Mouse (Mus musculus) spleen, adult 12 weeks (tissue): ENCODE data around the gene Cdkn1c.

Source experiments
- DNase-seq: peaks from one replicate; pipeline ENCODE4 v3.0.0; 2022; ENCODE audit warnings: low spot score

The Cdkn1c gene

GRCm38 (mm10) chr7:143460874-143461273, at the start of gene Cdkn1c:
Gene Cdkn1c (minus strand): TSS chr7:143461050.
- peak; percentile 68 for DNase-seq

DNA sequence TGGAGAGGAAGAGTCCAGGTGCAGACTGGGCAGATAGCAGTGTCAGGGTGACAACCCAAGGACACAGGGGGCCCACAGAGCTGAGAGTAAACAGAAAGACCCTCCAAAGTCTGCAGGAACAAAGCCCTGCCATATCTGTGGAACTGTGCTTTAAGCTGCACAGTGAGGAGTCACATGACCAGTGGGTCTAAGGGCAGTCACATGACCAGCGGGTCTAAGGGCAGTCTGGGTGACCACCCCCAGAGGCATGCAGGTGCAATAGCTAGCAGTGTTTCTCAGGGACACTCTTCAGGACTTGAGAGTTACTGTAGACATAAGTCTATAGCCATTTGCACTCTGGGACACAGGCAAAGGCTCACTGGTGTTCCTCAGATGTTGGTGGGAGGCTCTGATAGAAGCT, 48.7 kb upstream of the Cdkn1c start:
- DNase-seq, result no peak

DNA sequence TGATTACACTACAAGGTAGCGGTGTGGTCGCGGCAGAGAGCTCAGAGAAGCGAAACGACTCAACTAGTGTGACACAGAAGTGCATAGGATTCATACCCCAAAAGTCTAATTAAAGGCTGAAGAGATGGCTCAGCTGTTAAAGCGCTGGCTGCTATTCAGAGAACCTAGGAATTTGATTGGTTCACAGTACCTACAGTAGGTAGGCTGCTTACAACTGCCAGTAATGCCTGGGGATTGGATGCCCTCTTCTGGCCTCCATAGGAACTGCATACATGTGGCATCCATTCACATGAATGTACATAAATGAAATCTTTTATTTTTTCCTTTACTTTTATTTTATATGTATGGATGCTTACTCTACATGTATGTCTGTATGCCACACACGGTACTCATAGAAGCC, 45.8 kb upstream of the Cdkn1c start:
- peak; percentile 32 for DNase-seq

DNA sequence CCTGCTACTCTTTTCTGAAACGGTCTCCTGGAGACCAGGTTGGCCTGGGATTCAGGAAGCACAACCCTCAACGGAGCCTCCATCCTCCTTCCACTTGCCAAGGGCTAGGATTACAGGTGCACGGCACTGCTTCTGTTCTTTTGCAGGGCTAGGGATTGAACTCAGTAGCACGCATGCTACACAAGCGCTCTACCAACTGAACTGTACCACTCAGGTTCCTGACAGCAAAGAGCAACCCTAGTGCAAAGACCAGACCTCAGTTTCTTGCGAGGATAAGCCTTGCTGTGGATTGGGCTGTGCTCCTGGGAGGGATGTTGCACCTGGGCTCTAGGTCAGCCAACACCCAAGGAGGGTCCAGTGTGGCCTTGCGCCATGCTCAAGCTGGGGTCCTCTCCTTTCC, 45.4 kb upstream of the Cdkn1c start:
- DNase-seq, result no peak

GRCm38 (mm10) chr7:143505823-143506222, 45.0 kb upstream of the Cdkn1c start:
- peak; percentile 48 for DNase-seq

GRCm38 (mm10) chr7:143505411-143505810, 44.6 kb upstream of the Cdkn1c start:
- DNase-seq, result no peak

GRCm38 (mm10) chr7:143503926-143504325, 43.1 kb upstream of the Cdkn1c start:
- no peak for DNase-seq

GRCm38 (mm10) chr7:143502418-143503200, 41.8 kb upstream of the Cdkn1c start, which contains the start of gene Phlda2:
Gene Phlda2 (minus strand): TSS chr7:143503150.
- DNase-seq, result no peak

- DNase-seq, result no peak
Measured at GRCm38 (mm10) chr7:143501643-143502417, 41.0 kb upstream of the Cdkn1c start.

GRCm38 (mm10) chr7:143500912-143501311, 40.1 kb upstream of the Cdkn1c start:
- no peak for DNase-seq

GRCm38 (mm10) chr7:143498584-143498983, 37.7 kb upstream of the Cdkn1c start:
- no peak for DNase-seq

- DNase-seq, result no peak
Measured at GRCm38 (mm10) chr7:143495104-143495961, 34.5 kb upstream of the Cdkn1c start.

DNA sequence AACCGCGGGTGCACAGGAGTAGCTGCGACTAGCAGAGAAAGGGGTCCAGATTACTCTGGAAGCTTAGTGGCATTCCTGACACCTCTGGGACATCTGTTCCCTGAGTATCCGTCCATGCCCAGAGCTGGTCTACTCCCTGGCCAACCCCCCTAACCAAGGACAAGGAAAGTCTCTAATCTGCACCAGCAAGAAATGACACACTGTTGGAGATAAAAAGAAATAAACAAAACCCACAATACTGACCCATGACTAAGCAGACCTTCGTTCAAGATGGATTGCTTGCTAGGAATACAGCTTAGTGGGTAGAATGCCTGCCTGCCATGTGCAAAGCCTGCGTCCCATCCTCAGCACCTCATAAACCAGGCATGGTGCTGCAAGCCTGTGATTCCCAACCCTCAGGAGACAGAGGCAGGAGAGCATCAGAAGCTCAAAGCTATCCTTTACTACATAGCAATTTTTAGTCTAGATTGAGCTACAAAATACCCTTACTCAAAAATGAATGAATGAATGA, 32.8 kb upstream of the Cdkn1c start:
- no peak for DNase-seq

GRCm38 (mm10) chr7:143489735-143490134, 28.9 kb upstream of the Cdkn1c start:
- no peak for DNase-seq

DNA sequence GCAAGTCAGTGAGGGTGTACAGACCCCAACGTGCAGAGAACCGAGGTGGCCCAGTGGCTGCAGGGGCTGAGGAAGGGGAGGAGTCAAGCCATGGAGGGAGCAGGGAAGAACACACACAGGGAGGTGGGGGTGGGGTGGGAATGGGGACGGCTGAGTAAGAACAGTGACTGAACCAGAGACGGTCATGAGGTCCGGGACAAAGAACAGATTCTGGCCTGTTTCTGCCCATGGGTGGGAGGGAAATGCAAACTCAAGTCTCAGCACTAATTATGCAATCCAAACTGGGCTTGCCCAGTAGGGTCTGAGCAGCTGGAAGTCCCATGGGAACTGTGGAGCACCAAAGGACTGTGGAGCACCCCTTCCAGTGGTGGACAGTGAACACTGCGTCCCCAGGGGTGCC, 21.7 kb upstream of the Cdkn1c start:
- no peak for DNase-seq

DNA sequence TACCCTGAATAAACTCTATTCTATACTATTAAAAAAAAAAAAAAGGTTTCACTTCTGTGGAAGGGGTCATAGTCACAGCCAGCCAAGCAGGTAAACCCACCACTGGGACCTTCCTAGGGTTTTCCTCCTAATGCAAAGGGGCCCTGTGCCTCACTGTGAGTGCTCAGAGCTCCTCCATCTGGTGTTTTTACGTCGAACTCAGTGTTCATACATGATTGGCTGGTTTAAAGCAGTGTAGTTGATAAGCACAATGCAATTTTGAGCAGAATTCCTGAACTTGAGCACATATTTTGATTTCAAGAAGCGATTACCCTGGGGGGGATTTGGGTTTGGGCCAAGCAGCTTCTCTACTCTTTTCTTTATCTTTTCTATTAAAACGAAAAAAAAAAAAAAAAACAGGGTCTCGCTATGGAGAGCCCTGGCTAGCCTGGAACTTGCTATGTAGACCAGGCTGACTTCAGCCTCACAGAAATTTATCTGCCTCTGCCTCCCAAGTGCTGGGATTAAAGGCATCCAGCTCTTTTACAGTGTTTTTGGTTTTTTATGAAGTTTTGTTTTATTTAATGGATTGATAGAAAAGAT, 21.0 kb upstream of the Cdkn1c start:
- DNase-seq, result no peak

DNA sequence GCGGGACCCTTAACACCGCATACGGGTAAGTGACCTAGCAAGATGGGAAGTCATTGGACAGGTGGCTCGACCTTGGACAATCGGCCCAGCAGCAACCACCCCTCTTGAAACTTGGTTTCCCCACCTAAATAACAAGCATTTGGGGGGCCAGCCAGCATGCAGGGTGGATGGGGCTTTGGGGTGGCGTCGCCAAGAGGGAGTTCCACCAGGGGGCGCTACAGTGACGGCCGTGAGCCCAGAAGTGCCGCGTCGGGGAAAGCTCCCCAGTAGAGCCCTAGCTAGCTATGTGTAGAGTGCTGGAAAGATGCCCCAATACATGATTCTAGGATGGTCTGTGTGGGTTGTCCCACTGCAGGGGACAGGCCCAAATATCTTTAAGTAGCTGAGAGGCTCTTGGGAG, 19.6 kb upstream of the Cdkn1c start:
- no peak for DNase-seq

GRCm38 (mm10) chr7:143477800-143478199, 16.9 kb upstream of the Cdkn1c start:
- DNase-seq, result no peak

GRCm38 (mm10) chr7:143476702-143477335, 16.0 kb upstream of the Cdkn1c start:
- no peak for DNase-seq

DNA sequence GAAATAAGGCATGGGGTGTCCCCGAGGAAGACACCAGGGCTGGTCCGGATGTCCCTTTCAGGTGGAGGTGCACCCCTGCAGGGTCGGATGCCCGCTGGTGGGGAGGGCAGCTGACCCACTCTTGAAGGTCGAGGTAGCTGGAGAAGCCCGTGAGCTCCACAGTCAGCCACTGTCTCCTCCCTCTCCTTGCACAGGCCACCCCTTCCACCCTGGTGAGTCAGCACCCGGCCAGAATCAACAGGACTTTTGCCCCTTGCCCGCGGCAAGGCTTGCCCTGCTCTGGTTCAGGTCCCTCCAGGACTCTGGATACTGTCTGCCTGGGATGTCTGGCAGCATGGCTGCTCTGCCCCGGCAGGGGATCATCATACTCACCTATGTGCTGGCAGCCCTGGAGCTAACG, 15.0 kb upstream of the Cdkn1c start:
- DNase-seq, result no peak

GRCm38 (mm10) chr7:143474811-143475210, 14.0 kb upstream of the Cdkn1c start:
- DNase-seq, result no peak
